Mouse (Mus musculus): Measurements from ENCODE around the gene Polr2e. TPM values are rescaled to one million over a fixed set of nuclear protein-coding genes. Genes with fewer than 3 reads are reported as not detected.

Polr2e gene
- polyA plus RNA-seq, 1 experiment from 2014 or later = 248 TPM

DNA sequence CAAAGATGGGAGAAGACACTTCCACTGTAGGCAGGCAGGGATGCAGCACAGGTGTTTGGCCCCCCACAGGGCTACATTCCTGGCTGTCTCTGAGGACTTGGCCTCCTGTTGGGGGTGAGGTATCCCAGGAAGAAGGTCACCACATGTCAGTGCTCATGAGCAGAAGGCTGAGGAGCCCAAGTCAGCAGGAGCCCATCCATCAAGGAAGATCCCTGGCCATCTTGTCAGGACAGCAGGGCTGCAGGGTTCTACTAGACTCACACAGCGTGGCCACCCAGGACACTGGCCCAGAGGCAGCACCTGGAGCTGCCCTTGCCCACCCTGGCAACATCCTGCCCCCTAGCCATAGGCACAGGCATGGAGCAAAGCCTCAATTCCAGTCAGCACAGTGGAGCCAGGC is 36.3 kb upstream of the Polr2e start:
- H3K9ac ChIP-seq (replicated peaks; ENCODE audit: low read length) = 0 out of 2 replicates have a peak overlapping the region, but pooled peaks have one; percentile 37
- H3K27ac ChIP-seq (ENCODE audit: low read length) = no peak overlapping the region
- H3K4me3 ChIP-seq (ENCODE audit: low read length) = no peak overlapping the region
- H3K9me3 ChIP-seq (ENCODE audit: low read length) = no peaks in the 10 kb centered on the region
- no peaks in the 10 kb centered on the region for H3K27me3 ChIP-seq (ENCODE audit: insufficient read depth, low read length)
- 33% methylated on average over 1 of the region's 1 CpGs for WGBS
- H3K4me2 ChIP-seq (replicated peaks; ENCODE audit: low read depth, low read length) = no peak overlapping the region
- ATAC-seq (ENCODE audit: low FRiP score, low TSS enrichment) = no peak
- H3K36me3 ChIP-seq (ENCODE audit: insufficient read depth, low read length) = peaks cover 4% of the 10 kb centered on the region
- peaks cover 28% of the 10 kb centered on the region for H3K4me1 ChIP-seq (ENCODE audit: insufficient read depth, low read length)

DNA sequence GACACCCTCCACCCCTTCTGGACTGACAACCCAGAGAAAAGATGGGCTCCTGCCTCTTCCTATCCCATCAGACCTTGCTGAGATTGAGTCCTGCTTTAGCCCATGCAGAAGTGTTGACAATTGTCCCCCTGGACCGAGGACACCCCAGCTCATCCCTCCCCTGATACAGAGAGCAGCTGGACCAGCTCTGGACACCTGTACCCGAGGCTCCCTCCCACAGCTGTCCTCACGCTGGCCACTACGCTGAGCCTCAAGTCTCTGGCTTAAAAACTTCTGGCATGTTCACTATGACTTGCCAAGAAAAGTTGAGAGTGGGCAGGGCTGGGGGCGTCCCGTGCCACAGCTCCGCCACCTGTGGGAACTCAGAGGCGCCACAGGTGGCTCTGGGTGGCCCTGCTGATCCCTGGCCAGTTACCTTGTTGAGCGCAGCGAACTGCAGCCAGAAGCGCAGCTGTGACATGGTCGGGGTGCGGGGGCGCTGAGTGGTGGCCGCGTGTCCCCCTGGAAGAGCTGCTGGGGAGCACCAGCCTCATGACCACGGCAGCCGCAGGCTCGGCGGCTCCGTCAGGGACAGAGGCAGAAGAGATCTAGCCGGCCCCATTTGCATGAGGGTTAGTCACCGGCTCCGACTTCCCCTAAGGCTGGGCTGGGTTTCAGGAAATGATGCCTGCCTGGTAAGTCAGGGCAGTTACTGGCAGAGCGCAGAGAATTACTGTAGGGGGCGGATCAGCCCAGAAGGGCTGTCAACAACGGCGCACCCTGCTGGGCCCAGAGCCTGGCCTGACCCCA is 35.4 kb upstream of the Polr2e start:
- Histone ChIP-seq H3K9me3 (ENCODE audit: low read length) (no peaks in the 10 kb centered on the region), H3K4me3 (ENCODE audit: low read length) (peak overlapping the region; percentile 27), H3K36me3 (ENCODE audit: insufficient read depth, low read length) (no peaks in the 10 kb centered on the region; the same call in 1 of the 2 replicates), H3K27me3 (ENCODE audit: insufficient read depth, low read length) (no peaks in the 10 kb centered on the region), H3K4me1 (ENCODE audit: insufficient read depth, low read length) (peaks cover 33% of the 10 kb centered on the region), H3K27ac (ENCODE audit: low read length) (peak overlapping the region; percentile 32; the same call in 1 of the 2 replicates), H3K9ac (replicated peaks; ENCODE audit: low read length) (peak overlapping the region; percentile 37; the same call in 1 of the 2 replicates), H3K4me2 (replicated peaks; ENCODE audit: low read depth, low read length) (peak overlapping the region; percentile 49)
- 11% methylated on average over 28 of the region's 28 CpGs for WGBS
- ATAC-seq (ENCODE audit: low FRiP score, low TSS enrichment) = peak; percentile 50

- H3K9me3 ChIP-seq (ENCODE audit: low read length) = no peaks in the 10 kb centered on the region
- no peak overlapping the region for H3K9ac ChIP-seq (replicated peaks; ENCODE audit: low read length)
- peaks cover 33% of the 10 kb centered on the region for H3K4me1 ChIP-seq (ENCODE audit: insufficient read depth, low read length)
- H3K27me3 ChIP-seq (ENCODE audit: insufficient read depth, low read length) = no peaks in the 10 kb centered on the region
- no peak overlapping the region for H3K4me3 ChIP-seq (ENCODE audit: low read length)
- H3K27ac ChIP-seq (ENCODE audit: low read length) = 0 out of 2 replicates have a peak overlapping the region, but pooled peaks have one; percentile 14
- no peak overlapping the region for H3K4me2 ChIP-seq (replicated peaks; ENCODE audit: low read depth, low read length)
- WGBS = 76% methylated on average over 20 of the region's 20 CpGs
- no peaks in the 10 kb centered on the region for H3K36me3 ChIP-seq (ENCODE audit: insufficient read depth, low read length)
- no peak for ATAC-seq (ENCODE audit: low FRiP score, low TSS enrichment)
Measured at GRCm38 (mm10) chr10:80072623-80073489, 33.3 kb upstream of the Polr2e start.

- 0 out of 2 replicates have a peak overlapping the region, but pooled peaks have one; percentile 12 for H3K4me2 ChIP-seq (replicated peaks; ENCODE audit: low read depth, low read length)
- 53% methylated on average over 3 of the region's 3 CpGs for WGBS
- peaks cover 33% of the 10 kb centered on the region for H3K4me1 ChIP-seq (ENCODE audit: insufficient read depth, low read length)
Measured at GRCm38 (mm10) chr10:80071516-80071900, 31.9 kb upstream of the Polr2e start.

GRCm38 (mm10) chr10:80070837-80071515 is 31.4 kb upstream of the Polr2e start:
- peak overlapping the region; percentile 49 for H3K9ac ChIP-seq (replicated peaks; ENCODE audit: low read length)
- WGBS = 37% methylated on average over 9 of the region's 9 CpGs

More at GRCm38 (mm10) chr10:80071516-80071900, 31.9 kb upstream of the Polr2e start:
- H3K9ac ChIP-seq (replicated peaks; ENCODE audit: low read length) = peak overlapping the region; percentile 49
- peak overlapping the region; percentile 90 for H3K27ac ChIP-seq (ENCODE audit: low read length)
- no peaks in the 10 kb centered on the region for H3K27me3 ChIP-seq (ENCODE audit: insufficient read depth, low read length)
- no peaks in the 10 kb centered on the region; the same call in 1 of the 2 replicates for H3K36me3 ChIP-seq (ENCODE audit: insufficient read depth, low read length)
- H3K4me3 ChIP-seq (ENCODE audit: low read length) = no peak overlapping the region
- no peaks in the 10 kb centered on the region for H3K9me3 ChIP-seq (ENCODE audit: low read length)
- no peak for ATAC-seq (ENCODE audit: low FRiP score, low TSS enrichment)

GRCm38 (mm10) chr10:80069948-80070450 is 30.4 kb upstream of the Polr2e start:
- no peak overlapping the region for H3K27ac ChIP-seq (ENCODE audit: low read length)
- 91% methylated on average over 4 of the region's 4 CpGs for WGBS
- H3K4me1 ChIP-seq (ENCODE audit: insufficient read depth, low read length) = peaks cover 23% of the 10 kb centered on the region
- ATAC-seq (ENCODE audit: low FRiP score, low TSS enrichment) = no peak
- H3K36me3 ChIP-seq (ENCODE audit: insufficient read depth, low read length) = no peaks in the 10 kb centered on the region; the same call in 1 of the 2 replicates
- H3K4me3 ChIP-seq (ENCODE audit: low read length) = no peak overlapping the region
- no peaks in the 10 kb centered on the region for H3K27me3 ChIP-seq (ENCODE audit: insufficient read depth, low read length)
- no peak overlapping the region for H3K9ac ChIP-seq (replicated peaks; ENCODE audit: low read length)
- H3K4me2 ChIP-seq (replicated peaks; ENCODE audit: low read depth, low read length) = no peak overlapping the region
- no peaks in the 10 kb centered on the region for H3K9me3 ChIP-seq (ENCODE audit: low read length)

More at GRCm38 (mm10) chr10:80070837-80071515, 31.4 kb upstream of the Polr2e start:
- Histone ChIP-seq H3K4me2 (replicated peaks; ENCODE audit: low read depth, low read length) (peak overlapping the region; percentile 12; the same call in 1 of the 2 replicates), H3K36me3 (ENCODE audit: insufficient read depth, low read length) (no peaks in the 10 kb centered on the region; the same call in 1 of the 2 replicates), H3K4me3 (ENCODE audit: low read length) (no peak overlapping the region), H3K27ac (ENCODE audit: low read length) (peak overlapping the region; percentile 90), H3K9me3 (ENCODE audit: low read length) (no peaks in the 10 kb centered on the region), H3K4me1 (ENCODE audit: insufficient read depth, low read length) (peaks cover 33% of the 10 kb centered on the region), H3K27me3 (ENCODE audit: insufficient read depth, low read length) (no peaks in the 10 kb centered on the region)
- ATAC-seq (ENCODE audit: low FRiP score, low TSS enrichment) = peak; percentile 88

DNA sequence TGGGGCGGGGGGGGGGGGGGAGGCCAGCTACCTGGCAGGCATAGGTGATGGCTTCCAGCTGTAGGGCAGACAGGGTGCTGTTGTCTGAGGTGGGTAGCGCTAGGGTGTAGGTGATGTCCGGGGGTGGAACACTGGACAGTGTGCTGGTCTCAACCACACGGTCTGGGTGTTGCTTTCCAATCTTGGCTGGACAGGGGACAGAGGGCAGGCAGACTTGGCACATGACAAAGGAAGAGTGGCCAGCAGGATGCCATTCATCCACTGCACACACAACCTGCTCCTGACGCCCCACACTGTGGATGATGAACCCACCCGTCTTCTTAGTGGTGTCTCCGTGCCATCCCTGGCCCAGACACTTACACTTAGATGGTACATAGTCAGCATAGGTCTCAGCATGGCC is 29.7 kb upstream of the Polr2e start:
- H3K9me3 ChIP-seq (ENCODE audit: low read length) = no peaks in the 10 kb centered on the region
- H3K27me3 ChIP-seq (ENCODE audit: insufficient read depth, low read length) = no peaks in the 10 kb centered on the region
- WGBS = 88% methylated on average over 6 of the region's 7 CpGs
- no peak overlapping the region for H3K27ac ChIP-seq (ENCODE audit: low read length)
- no peaks in the 10 kb centered on the region; the same call in 1 of the 2 replicates for H3K36me3 ChIP-seq (ENCODE audit: insufficient read depth, low read length)
- no peak for ATAC-seq (ENCODE audit: low FRiP score, low TSS enrichment)
- no peak overlapping the region for H3K4me2 ChIP-seq (replicated peaks; ENCODE audit: low read depth, low read length)
- peaks cover 20% of the 10 kb centered on the region for H3K4me1 ChIP-seq (ENCODE audit: insufficient read depth, low read length)
- H3K9ac ChIP-seq (replicated peaks; ENCODE audit: low read length) = no peak overlapping the region
- H3K4me3 ChIP-seq (ENCODE audit: low read length) = no peak overlapping the region

- Histone ChIP-seq H3K9ac (replicated peaks; ENCODE audit: low read length) (no peak overlapping the region), H3K27me3 (ENCODE audit: insufficient read depth, low read length) (no peaks in the 10 kb centered on the region), H3K36me3 (ENCODE audit: insufficient read depth, low read length) (peaks cover 29% of the 10 kb centered on the region), H3K4me3 (ENCODE audit: low read length) (no peak overlapping the region), H3K4me1 (ENCODE audit: insufficient read depth, low read length) (0 out of 2 replicates have a peak, but pooled peaks cover 3% of the 10 kb centered on the region), H3K4me2 (replicated peaks; ENCODE audit: low read depth, low read length) (no peak overlapping the region), H3K27ac (ENCODE audit: low read length) (no peak overlapping the region), H3K9me3 (ENCODE audit: low read length) (no peaks in the 10 kb centered on the region)
- WGBS = 71% methylated on average over 23 of the region's 23 CpGs
- ATAC-seq (ENCODE audit: low FRiP score, low TSS enrichment) = no peak
Measured at GRCm38 (mm10) chr10:80063877-80064650, 24.5 kb upstream of the Polr2e start.
